Mouse (Mus musculus) kidney, adult 2 months (tissue): ENCODE data around the gene Shkbp1. TPM values are rescaled to one million over a fixed set of nuclear protein-coding genes. Genes with fewer than 3 reads are reported as not detected.
A peak's percentile ranks its signal among the peaks of the same experiment; 100 is the strongest.

Experiments used
- DNase-seq: peaks from one replicate; pipeline ENCODE4 v3.0.0; 2021
- H3K27ac ChIP-seq: fragments of 200-500 bp; 2 replicates; pipeline ENCODE4 v1.5.1; 2012; ENCODE audit warnings: low read depth, low read length, control low read depth, inconsistent platforms; ENCODE audit not compliant: insufficient read depth
- H3K27me3 ChIP-seq: fragments of 200-500 bp; replicated peaks from 2 replicates; pipeline ENCODE4 v1.6.1; 2012; ENCODE audit warnings: mild to moderate bottlenecking, moderate library complexity, low read length, inconsistent platforms; ENCODE audit not compliant: control insufficient read depth, insufficient read depth
- H3K36me3 ChIP-seq: fragments of 200-500 bp; 2 replicates; pipeline ENCODE4 v1.6.1; 2012; ENCODE audit warnings: mild to moderate bottlenecking, moderate library complexity, low read length, inconsistent platforms; ENCODE audit not compliant: control insufficient read depth, insufficient read depth
- H3K4me1 ChIP-seq: fragments of 200-500 bp; 2 replicates; pipeline ENCODE4 v1.6.1; 2011; ENCODE audit warnings: low read length; ENCODE audit not compliant: control insufficient read depth, insufficient read depth
- H3K4me3 ChIP-seq: fragments of 200-500 bp; 2 replicates; pipeline ENCODE4 v1.5.1; 2011; ENCODE audit warnings: mild to moderate bottlenecking, low read depth, low read length, control low read depth; ENCODE audit not compliant: insufficient read depth
- CTCF ChIP-seq: fragments of 200-500 bp; conservative IDR thresholded peaks from 2 replicates; pipeline ENCODE4 v1.5.1; 2011; ENCODE audit warnings: low read depth, mild to moderate bottlenecking, control low read depth, low read length, moderate library complexity, mixed read lengths; ENCODE audit not compliant: insufficient read depth, insufficient read length
- POLR2A ChIP-seq: fragments of 200-500 bp; IDR thresholded peaks from one replicate; pipeline ENCODE4 v1.6.1; 2011; ENCODE audit warnings: low read depth, low read length, control low read depth
- WGBS: fragments of 180-500 bp; shearing (Covaris S2); methylation state at CpG from one replicate; pipeline ENCODE4 v1.1.7; 2018; 5-methylcytosine and 5-hydroxymethylcytosine counted together
- polyA plus RNA-seq: library from polyadenylated mRNA; depleted of rRNA; stranded (reverse); fragments of >200 nt; gene quantifications from 2 replicates; pipeline ENCODE4 v1.2.3, GENCODE M21; 2012

Gene Shkbp1
- polyA plus RNA-seq, 1 experiment = 39.2 TPM

DNA sequence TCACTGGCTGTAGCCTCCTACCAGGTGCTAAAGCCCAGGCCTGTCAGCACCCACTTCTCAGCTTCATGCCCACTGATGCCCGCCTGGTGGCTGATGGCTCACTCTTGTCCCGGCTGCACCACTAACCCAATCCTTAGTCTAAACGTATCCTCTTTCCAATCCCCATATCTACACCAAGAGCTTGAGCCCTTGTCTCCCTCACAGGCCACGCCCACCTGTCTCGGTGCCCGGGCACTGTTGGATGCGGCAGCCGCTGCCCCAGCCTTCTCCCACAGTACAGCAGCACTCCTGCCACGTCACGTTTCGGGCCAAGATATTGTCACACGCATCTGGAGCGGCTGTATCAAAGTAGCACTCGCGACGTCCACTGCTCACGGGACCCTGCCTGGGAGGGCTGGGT is 45.5 kb downstream of the Shkbp1 start:
- DNase-seq = peak; percentile 38
- H3K27me3 ChIP-seq = no peaks in the 10 kb centered on the region
- H3K4me3 ChIP-seq = no peak overlapping the region
- H3K4me1 ChIP-seq = peaks cover 4% of the 10 kb centered on the region; the same call in 1 of the 2 replicates
- no peak for TF ChIP-seq CTCF
- TF ChIP-seq POLR2A = no peak
- WGBS = 18% methylated on average over 17 of the region's 17 CpGs
- no peak overlapping the region for H3K27ac ChIP-seq
- no peaks in the 10 kb centered on the region for H3K36me3 ChIP-seq

DNA sequence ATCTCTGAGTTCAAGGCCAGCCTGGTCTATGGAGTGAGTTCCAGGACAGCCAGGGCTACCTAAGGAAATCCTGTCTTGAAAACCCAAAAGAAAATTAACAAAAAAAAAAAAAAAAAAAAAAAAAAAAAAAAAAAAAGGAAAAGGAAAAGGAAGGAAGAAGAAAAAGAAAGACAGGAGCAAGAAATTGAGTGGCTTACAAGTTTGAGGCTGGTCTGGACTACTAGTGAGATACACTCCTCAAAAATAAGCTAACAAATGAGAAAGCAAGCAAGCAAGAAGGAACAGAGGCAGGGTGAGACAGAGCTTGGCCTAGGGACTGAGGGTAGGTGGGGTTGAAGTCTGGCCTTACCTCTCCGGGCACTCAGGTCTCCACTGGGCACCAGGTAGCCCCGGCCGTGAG is 46.0 kb downstream of the Shkbp1 start:
- H3K27ac ChIP-seq = no peak overlapping the region
- WGBS = 64% methylated on average over 3 of the region's 3 CpGs
- H3K27me3 ChIP-seq = no peaks in the 10 kb centered on the region
- no peak for TF ChIP-seq CTCF
- no peak for TF ChIP-seq POLR2A
- H3K36me3 ChIP-seq = no peaks in the 10 kb centered on the region
- peaks cover 4% of the 10 kb centered on the region; the same call in 1 of the 2 replicates for H3K4me1 ChIP-seq
- no peak for DNase-seq
- H3K4me3 ChIP-seq = no peak overlapping the region

DNA sequence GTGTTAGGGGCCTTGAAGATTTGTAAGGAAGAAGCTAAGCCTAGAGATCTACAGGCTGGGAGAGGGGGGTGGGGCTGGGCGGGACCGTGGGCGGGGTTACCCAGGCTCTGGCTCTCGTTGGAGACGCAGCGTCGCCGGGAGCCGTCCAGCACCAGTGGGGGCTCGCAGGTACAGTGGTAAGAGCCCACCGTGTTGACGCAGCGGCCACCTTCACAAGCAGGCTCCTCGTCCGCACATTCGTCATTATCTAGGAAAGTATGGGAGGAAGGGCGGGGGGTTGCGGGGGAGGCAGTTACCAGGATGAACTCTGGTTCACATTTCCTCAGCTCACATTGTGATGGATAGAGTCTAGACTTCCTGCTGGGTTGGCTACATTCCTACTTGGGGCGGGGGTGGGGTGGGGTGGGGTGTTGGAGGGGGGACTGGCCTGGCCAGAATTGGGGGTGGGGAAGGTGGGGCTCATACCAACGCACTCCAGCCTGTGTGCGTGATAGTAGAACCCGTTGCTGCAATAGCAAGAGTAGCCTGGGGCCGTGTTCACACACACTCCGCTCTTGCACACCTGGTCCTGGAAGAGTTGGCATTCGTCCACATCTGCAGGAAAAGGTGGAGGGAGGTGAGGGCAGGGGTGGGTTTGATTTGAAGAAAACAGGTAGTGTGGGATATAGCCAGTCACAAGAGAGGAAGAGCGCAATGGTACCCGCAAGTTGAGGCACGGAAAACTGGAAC is 46.8 kb downstream of the Shkbp1 start:
- peak; percentile 55 for DNase-seq
- Histone ChIP-seq H3K4me1 (peaks cover 4% of the 10 kb centered on the region; the same call in 1 of the 2 replicates), H3K27ac (no peak overlapping the region)

DNA sequence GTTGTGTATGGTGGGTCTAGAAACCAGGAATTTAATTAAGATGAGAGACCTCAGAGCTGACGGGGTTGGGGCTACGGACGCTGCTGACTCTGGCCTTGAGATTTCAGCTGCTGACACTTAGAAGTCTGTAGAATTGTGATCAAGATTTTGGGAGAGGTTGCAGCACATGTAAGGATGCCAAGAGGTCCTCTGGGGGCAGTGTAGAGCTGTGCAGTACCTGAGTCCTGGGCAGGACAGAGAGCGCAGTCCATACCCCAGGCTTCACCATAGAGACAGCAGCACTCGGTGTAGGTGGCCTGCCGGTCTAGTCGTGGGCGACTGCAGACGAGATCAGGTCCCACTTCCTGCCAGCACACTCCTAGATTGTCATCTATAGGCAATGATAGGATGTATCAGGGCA is 48.3 kb downstream of the Shkbp1 start:
- peaks cover 4% of the 10 kb centered on the region; the same call in 1 of the 2 replicates for H3K4me1 ChIP-seq
- H3K36me3 ChIP-seq = no peaks in the 10 kb centered on the region
- no peak for DNase-seq
- H3K27ac ChIP-seq = no peak overlapping the region
- H3K4me3 ChIP-seq = no peak overlapping the region
- H3K27me3 ChIP-seq = no peaks in the 10 kb centered on the region
- WGBS = 83% methylated on average over 9 of the region's 9 CpGs
- TF ChIP-seq POLR2A = no peak
- no peak; the same call in 1 of the 2 replicates for TF ChIP-seq CTCF

More for the DNA sequence above, 46.8 kb downstream of the Shkbp1 start:
- H3K4me3 ChIP-seq = peak overlapping the region; percentile 41; the same call in 1 of the 2 replicates
- TF ChIP-seq POLR2A = no peak
- TF ChIP-seq CTCF = no peak
- H3K27me3 ChIP-seq = no peaks in the 10 kb centered on the region
- WGBS = 13% methylated on average over 28 of the region's 28 CpGs
- H3K36me3 ChIP-seq = no peaks in the 10 kb centered on the region

DNA sequence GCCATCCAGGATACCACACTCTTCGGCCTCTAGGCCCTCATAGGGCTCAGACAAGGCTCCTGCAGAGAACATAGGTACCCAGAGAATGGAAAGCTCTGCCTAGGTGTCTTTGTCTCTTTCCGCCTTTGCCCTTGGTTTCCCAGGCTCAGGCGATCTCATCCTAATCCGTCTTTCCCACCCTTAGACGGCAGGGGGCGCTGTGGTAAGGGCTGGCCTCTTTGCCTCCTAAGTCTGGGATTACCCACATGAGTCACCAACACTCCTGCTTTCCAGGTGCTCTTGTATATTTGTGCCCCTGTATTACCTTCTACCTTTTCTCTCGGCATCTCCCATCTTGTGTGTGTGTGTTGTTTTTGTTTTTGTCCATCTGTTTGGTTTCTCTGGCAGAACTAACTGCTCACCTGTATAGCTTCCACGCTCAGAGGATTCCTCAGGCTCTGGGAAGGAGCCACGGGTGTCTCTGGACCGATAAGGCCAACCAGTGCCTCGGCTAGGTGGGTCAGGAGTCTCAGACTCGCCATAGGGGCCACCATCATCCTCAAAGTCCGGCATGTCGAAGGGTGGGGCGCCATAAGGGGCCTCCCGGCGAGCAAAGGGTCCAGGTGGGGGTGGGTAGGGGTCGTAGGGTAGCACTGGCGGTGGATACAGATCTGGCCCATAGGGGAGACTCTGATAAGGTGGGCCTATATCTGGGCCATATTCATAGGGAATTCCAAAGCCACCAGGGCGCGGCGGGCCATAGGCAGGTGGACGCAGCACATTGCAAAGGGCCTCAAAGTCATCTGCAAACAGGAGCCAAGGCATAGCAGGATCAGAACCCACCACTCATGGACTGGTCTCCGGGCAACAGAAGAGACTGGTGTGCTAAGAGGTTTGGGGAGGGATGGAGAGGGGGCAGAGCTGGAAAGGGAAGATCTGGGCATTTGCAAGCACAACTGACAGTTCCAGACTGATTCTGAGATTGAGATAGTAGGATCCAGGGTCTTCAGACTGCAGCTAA is 49.4 kb downstream of the Shkbp1 start:
- no peak overlapping the region for H3K27ac ChIP-seq
- no peak for DNase-seq
- no peak for TF ChIP-seq POLR2A
- peak; percentile 69 for TF ChIP-seq CTCF
- 80% methylated on average over 24 of the region's 24 CpGs for WGBS
- H3K27me3 ChIP-seq = no peaks in the 10 kb centered on the region
- no peaks in the 10 kb centered on the region for H3K36me3 ChIP-seq
- H3K4me3 ChIP-seq = no peak overlapping the region
- peaks cover 4% of the 10 kb centered on the region; the same call in 1 of the 2 replicates for H3K4me1 ChIP-seq

DNA sequence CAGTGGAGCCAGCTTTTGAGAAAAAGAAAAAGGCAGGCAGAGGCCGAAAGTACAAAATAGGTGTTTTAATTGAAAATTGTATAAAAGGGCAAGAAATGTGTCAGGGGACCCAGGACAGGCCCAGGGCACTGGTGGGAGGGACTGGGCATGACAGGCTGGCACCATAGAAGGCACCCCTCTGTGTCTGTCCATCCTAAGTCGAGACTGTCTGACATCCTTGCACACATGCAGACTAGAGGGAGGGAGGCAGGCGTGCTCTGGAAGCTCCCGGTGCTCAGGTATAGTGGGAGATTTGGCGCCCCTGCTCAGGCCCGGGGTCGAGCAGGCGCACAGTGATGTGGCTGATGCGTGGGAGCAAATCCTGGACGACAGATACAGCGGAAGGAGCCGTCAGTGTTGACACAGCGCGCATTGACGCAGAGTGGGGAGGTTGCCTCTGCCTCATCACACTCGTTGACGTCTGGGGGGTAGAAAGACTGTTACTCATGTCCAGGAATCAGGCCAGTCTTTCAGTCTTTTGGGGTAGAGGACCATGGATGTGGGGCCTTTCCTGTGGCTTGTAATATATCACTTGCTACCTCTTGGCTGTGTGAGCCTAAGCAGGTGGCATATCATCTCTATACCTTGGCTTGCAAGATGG is 50.6 kb downstream of the Shkbp1 start:
- no peak for DNase-seq
- peaks cover under 1% of the 10 kb centered on the region; the same call in 1 of the 2 replicates for H3K4me1 ChIP-seq
- TF ChIP-seq POLR2A (no peak), CTCF (no peak)
- H3K27ac ChIP-seq = no peak overlapping the region
- no peaks in the 10 kb centered on the region for H3K36me3 ChIP-seq
- H3K27me3 ChIP-seq = no peaks in the 10 kb centered on the region
- 83% methylated on average over 17 of the region's 17 CpGs for whole genome bisulfite sequencing
- H3K4me3 ChIP-seq = no peak overlapping the region

DNA sequence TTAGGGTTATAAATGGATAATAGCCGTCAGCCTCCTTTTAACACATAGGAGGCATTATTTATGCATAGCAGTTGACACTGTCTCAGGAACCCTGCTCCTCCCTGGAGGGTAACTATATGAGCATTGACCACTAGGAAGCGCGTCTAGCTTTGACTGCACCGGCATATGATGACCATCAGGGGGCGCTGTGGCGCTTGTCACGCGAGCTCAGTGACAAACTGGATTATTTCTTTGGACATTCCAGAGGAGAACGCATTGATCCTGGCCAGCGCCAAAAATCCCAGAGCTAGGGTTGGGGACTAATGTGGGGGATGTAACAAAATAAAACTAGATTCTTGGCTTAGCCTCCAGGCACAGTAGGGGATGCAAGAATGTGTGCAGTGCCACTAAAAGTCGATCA is 53.6 kb downstream of the Shkbp1 start:
- H3K27me3 ChIP-seq = no peaks in the 10 kb centered on the region
- H3K4me3 ChIP-seq = no peak overlapping the region
- peak; percentile 82 for DNase-seq
- no peak overlapping the region for H3K27ac ChIP-seq
- no peak for TF ChIP-seq POLR2A
- TF ChIP-seq CTCF = peak; percentile 97; the same call in 1 of the 2 replicates
- WGBS = 6% methylated on average over 11 of the region's 11 CpGs
- H3K4me1 ChIP-seq = no peaks in the 10 kb centered on the region
- H3K36me3 ChIP-seq = no peaks in the 10 kb centered on the region
